Mouse (Mus musculus) CH12F3 (cell line): Measurements from ENCODE around the gene Mad2l2.

Experiments
- in situ Hi-C: fragments of 300-500 bp; cut with MboI; formaldehyde crosslinking; loops from 2 replicates; pipeline ENCODE4 v1.14.3; 2020; ENCODE audit warnings: low sequenced_read_pairs

Mad2l2 gene

GRCm38 (mm10) chr4:148107621-148108291 is 22.4 kb upstream of the Mad2l2 start:
- in situ Hi-C loops: no loop called here

GRCm38 (mm10) chr4:148108565-148109100 is 21.6 kb upstream of the Mad2l2 start:
- in situ Hi-C loops: no loop called here

- in situ Hi-C loops: no loop called here
These were observed 21.0 kb upstream of the Mad2l2 start for GRCm38 (mm10) chr4:148109215-148109614.

- in situ Hi-C loops: no loop called here
These were observed 17.7 kb upstream of the Mad2l2 start for GRCm38 (mm10) chr4:148112519-148112918.

GRCm38 (mm10) chr4:148114758-148115391 is 15.3 kb upstream of the Mad2l2 start:
- in situ Hi-C loops: loop anchor here (5.0 kb wide), 1 partner anchor 47 kb away; the partner anchor contains the start of genes Fbxo2 and Fbxo44

- in situ Hi-C loops: loop anchor here (5.0 kb wide), 1 partner anchor 47 kb away; the partner anchor contains the start of genes Fbxo2 and Fbxo44
These were observed 14.7 kb upstream of the Mad2l2 start for GRCm38 (mm10) chr4:148115467-148115866.

GRCm38 (mm10) chr4:148116657-148117056 is 13.5 kb upstream of the Mad2l2 start:
- in situ Hi-C loops: loop anchor here (5.0 kb wide), 1 partner anchor 46 kb away; the partner anchor contains the start of genes Fbxo2 and Fbxo44

- in situ Hi-C loops: loop anchor here (5.0 kb wide), 1 partner anchor 45 kb away; the partner anchor contains the start of genes Fbxo2 and Fbxo44
These were observed 12.8 kb upstream of the Mad2l2 start for GRCm38 (mm10) chr4:148117392-148117791.

GRCm38 (mm10) chr4:148119578-148119977 is 10.6 kb upstream of the Mad2l2 start:
- in situ Hi-C loops: loop anchor here (5.0 kb wide), 1 partner anchor 43 kb away; the partner anchor contains the start of genes Fbxo2 and Fbxo44

GRCm38 (mm10) chr4:148120555-148120954 is 9.6 kb upstream of the Mad2l2 start:
- in situ Hi-C loops: no loop called here

GRCm38 (mm10) chr4:148121362-148121761 is 8.8 kb upstream of the Mad2l2 start:
- in situ Hi-C loops: no loop called here

- in situ Hi-C loops: no loop called here
These were observed 8.0 kb upstream of the Mad2l2 start for GRCm38 (mm10) chr4:148121982-148122693.

- in situ Hi-C loops: no loop called here
These were observed 7.5 kb upstream of the Mad2l2 start for GRCm38 (mm10) chr4:148122694-148123066.

- in situ Hi-C loops: no loop called here
These were observed 1.9 kb upstream of the Mad2l2 start for GRCm38 (mm10) chr4:148128241-148128640.

- in situ Hi-C loops: no loop called here
These were observed 1.5 kb upstream of the Mad2l2 start for GRCm38 (mm10) chr4:148128672-148129071.

- in situ Hi-C loops: no loop called here
These were observed 603 bp downstream of the Mad2l2 start, which contains the start of gene Draxin for GRCm38 (mm10) chr4:148130561-148131413. TSS of gene Draxin (minus strand) at chr4:148130698.

- in situ Hi-C loops: no loop called here
These were observed 1.4 kb downstream of the Mad2l2 start for GRCm38 (mm10) chr4:148131497-148132081.

GRCm38 (mm10) chr4:148134988-148135387 is 4.8 kb downstream of the Mad2l2 start:
- in situ Hi-C loops: no loop called here

- in situ Hi-C loops: no loop called here
These were observed 7.3 kb downstream of the Mad2l2 start for GRCm38 (mm10) chr4:148137503-148137902.

GRCm38 (mm10) chr4:148139767-148140097 is 9.5 kb downstream of the Mad2l2 start:
- in situ Hi-C loops: no loop called here
